In the genomic region with DNA sequence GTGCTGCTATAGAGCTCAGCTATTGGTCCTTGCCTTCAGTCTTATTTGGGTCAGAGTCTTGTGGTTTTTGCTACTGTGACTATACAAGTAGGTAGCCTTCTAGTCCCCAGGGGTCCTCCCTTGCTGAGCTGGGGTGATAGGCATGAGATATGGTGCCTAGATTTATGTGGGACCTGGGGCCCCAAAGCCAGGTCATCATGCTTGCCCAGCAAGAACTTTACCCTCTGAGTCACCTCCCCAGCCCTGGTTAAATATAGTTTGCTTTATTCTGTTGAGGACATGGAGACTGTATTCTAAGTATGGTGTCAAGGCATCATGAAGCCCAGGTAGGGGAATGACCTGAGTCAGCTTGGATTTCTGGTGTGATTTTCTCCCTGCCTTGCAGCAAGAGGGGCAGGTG, we compare ENCODE assay signal across 20 mouse cellular contexts.
"Had no signal": no experiment of that assay in that cellular context is flagged by ENCODE, and none has a peak within 500 bp of the region (broad histone marks: within the 10 kb centered on the region; RNA-seq: fewer than 3 reads in every experiment).

No protein-coding gene starts in this region.

- H3K4me3 ChIP-seq: liver, embryonic 13.5 days; liver, embryonic 15.5 days; lung, embryonic 15.5 days; megakaryocyte, embryonic 14.5 days; midbrain, embryonic 13.5 days; midbrain, embryonic 15.5 days; neural tube, embryonic 13.5 days; neural tube, embryonic 15.5 days had no signal

- H3K27me3 ChIP-seq: liver, embryonic 13.5 days; liver, embryonic 15.5 days; lung, embryonic 15.5 days; megakaryocyte, embryonic 14.5 days; midbrain, embryonic 13.5 days; midbrain, embryonic 15.5 days; neural tube, embryonic 13.5 days; neural tube, embryonic 15.5 days had no signal

- H3K27ac ChIP-seq: liver, embryonic 13.5 days; liver, embryonic 15.5 days; lung, embryonic 15.5 days; macrophage; midbrain, embryonic 13.5 days; midbrain, embryonic 15.5 days; neural tube, embryonic 13.5 days; neural tube, embryonic 15.5 days had no signal

- H3K36me3 ChIP-seq: liver, embryonic 13.5 days; liver, embryonic 15.5 days; lung, embryonic 15.5 days; midbrain, embryonic 13.5 days; midbrain, embryonic 15.5 days; neural tube, embryonic 13.5 days; neural tube, embryonic 15.5 days had no signal

- ATAC-seq: liver, postnatal 0 days; lung, postnatal 0 days; midbrain, embryonic 15.5 days had no signal

- H3K9me3 ChIP-seq: liver, embryonic 13.5 days; liver, embryonic 15.5 days; lung, embryonic 15.5 days; megakaryocyte, embryonic 14.5 days; midbrain, embryonic 13.5 days; midbrain, embryonic 15.5 days; neural tube, embryonic 13.5 days; neural tube, embryonic 15.5 days had no signal

- H3K9ac ChIP-seq: liver, embryonic 13.5 days; liver, embryonic 15.5 days; liver, postnatal 0 days; lung, embryonic 15.5 days; midbrain, embryonic 13.5 days; midbrain, embryonic 15.5 days; neural tube, embryonic 13.5 days; neural tube, embryonic 15.5 days had no signal

- H3K4me1 ChIP-seq: liver, embryonic 13.5 days; liver, embryonic 15.5 days; lung, embryonic 15.5 days; megakaryocyte, embryonic 14.5 days had no signal

- DNase-seq: liver, embryonic 13.5 days; liver, postnatal 0 days; lung, adult 2 months; lung, postnatal 14 days; lung, postnatal 36 days; retina, postnatal 1 day; right cerebral cortex, adult 18-20 months; right cerebral cortex, postnatal 25 days; right cerebral cortex, postnatal 4 days; spleen, adult 18-20 months had no signal

- H3K4me2 ChIP-seq: liver, embryonic 13.5 days; liver, embryonic 15.5 days; lung, embryonic 15.5 days; midbrain, embryonic 11.5 days; midbrain, embryonic 13.5 days; midbrain, embryonic 15.5 days; neural tube, embryonic 13.5 days; neural tube, embryonic 15.5 days had no signal
